Mouse (Mus musculus) ES-E14 (cell line): Measurements from ENCODE around the gene Egln1.

Source experiments
- HCFC1 ChIP-seq: IDR thresholded peaks from 2 replicates; pipeline ENCODE4 v1.6.1; 2012; ENCODE audit warnings: low read length, inconsistent platforms, borderline replicate concordance; ENCODE audit not compliant: insufficient read depth
- MAFK ChIP-seq: IDR thresholded peaks from 2 replicates; pipeline ENCODE4 v1.6.1; 2014; ENCODE audit warnings: mild to moderate bottlenecking, low read depth, low read length, inconsistent platforms; ENCODE audit not compliant: insufficient read depth
- ZNF384 ChIP-seq: IDR thresholded peaks from 2 replicates; pipeline ENCODE4 v1.6.1; 2012; ENCODE audit warnings: low read depth, low read length, inconsistent platforms

DNA sequence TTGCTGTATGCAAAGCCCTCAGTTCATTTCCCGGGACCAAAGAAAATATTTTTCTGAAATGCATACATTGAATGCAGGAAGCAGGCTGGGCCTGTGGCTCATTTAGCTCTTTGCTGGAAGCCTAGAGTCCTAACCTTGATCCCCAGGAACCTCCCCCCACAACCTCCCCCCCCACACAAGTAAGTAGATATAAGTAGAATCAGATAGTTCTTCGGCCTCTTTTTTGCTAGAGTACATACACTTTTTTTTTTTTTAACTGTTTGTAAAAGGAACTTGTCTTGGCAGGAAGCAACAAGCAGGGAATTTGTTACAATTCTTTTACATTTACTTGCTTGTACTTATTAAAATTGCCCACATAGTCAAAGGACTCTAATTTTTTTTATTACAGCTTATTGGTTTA, 1.7 kb upstream of the Egln1 start:
- no peak for TF ChIP-seq ZNF384
- TF ChIP-seq MAFK, result no peak
- no peak for TF ChIP-seq HCFC1
